Mouse (Mus musculus) embryonic fibroblast, embryonic 13.5 days (primary cell): ENCODE data around the gene Ipo11. TPM values are rescaled to one million over a fixed set of nuclear protein-coding genes. Genes with fewer than 3 reads are reported as not detected.

Experiments used
- H3K27ac ChIP-seq: 2 replicates; pipeline ENCODE4 v1.5.1; 2012; ENCODE audit warnings: low read length, control low read depth, inconsistent platforms; ENCODE audit not compliant: insufficient read depth
- H3K4me1 ChIP-seq: 2 replicates; pipeline ENCODE4 v1.6.1; 2011; ENCODE audit warnings: low read length; ENCODE audit not compliant: control insufficient read depth, insufficient read depth
- H3K4me3 ChIP-seq: 2 replicates; pipeline ENCODE4 v1.5.1; 2011; ENCODE audit warnings: mild to moderate bottlenecking, control low read depth, low read length; ENCODE audit not compliant: insufficient read depth
- CTCF ChIP-seq: IDR thresholded peaks from 2 replicates; pipeline ENCODE4 v1.5.1; 2011; ENCODE audit warnings: mild to moderate bottlenecking, control low read depth, low read length, moderate library complexity, borderline replicate concordance; ENCODE audit not compliant: insufficient read depth
- POLR2A ChIP-seq: IDR thresholded peaks from 2 replicates; pipeline ENCODE4 v1.6.1; 2011; ENCODE audit warnings: low read depth, mild to moderate bottlenecking, control low read depth, low read length, moderate library complexity
- polyA plus RNA-seq: library from polyadenylated mRNA; stranded (reverse); fragments of >200 nt; gene quantifications from 2 replicates; pipeline ENCODE4 v1.2.4, GENCODE M21; 2011; ENCODE audit warnings: low read depth; ENCODE audit not compliant: missing spikeins, insufficient read length

Ipo11 gene
- polyA plus RNA-seq, 1 experiment, result 38.1 TPM

DNA sequence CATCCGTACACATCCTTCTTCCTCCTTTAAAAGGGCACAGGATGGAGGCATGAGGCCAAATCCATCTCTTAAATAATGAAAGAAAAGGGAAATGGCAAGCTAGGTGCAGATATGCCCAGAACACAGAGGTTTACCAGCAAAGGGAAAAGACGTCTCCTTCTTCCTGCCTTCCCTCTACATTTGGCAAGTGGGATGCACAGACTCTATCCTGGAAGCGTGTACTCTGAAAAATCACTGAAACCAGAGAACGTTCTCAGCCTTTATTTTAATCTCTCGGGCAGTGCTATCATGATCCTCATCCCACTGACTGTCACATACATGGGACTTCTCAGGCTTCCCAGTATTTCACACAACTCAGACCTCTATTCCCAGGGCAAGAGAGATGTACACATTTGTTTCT is 189.9 kb downstream of the Ipo11 start:
- Histone ChIP-seq H3K4me1 (no peaks in the 10 kb centered on the region), H3K4me3 (no peak overlapping the region), H3K27ac (no peak overlapping the region)
- TF ChIP-seq CTCF (no peak), POLR2A (no peak)

DNA sequence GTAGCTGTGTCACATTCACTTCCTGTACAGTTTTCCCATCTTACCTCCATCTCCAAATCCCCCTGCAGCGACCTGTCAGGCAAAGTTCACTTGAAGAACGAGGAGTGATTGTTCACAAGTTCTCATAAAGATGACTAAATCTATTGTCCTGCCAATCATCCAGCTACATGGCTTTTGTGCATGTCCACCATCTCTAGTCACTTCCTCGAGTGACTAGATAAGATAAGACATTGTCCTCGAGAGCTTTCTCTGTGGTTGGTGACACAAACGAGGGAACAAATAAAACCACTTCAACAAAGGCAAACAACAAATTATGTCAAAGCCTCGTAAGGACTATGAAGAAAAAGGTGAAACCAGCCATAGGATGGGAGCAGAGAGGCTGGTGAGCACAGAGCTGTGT is 191.6 kb downstream of the Ipo11 start:
- Histone ChIP-seq H3K27ac (no peak overlapping the region), H3K4me3 (no peak overlapping the region), H3K4me1 (no peaks in the 10 kb centered on the region)
- no peak for TF ChIP-seq POLR2A
- no peak for TF ChIP-seq CTCF

Other genes with a start within 250 kb of the Ipo11 start
- 25.4 and 29.2 TPM in 2 replicates for gene Dimt1, start 10.2 kb upstream of the Ipo11 start, polyA plus RNA-seq
- 125 and 142 TPM in 2 replicates for gene Kif2a, start 85.2 kb upstream of the Ipo11 start, polyA plus RNA-seq